Mouse (Mus musculus) liver, embryonic 14.5 days (tissue): ENCODE data around the gene 4930524N10Rik. TPM values are rescaled to one million over a fixed set of nuclear protein-coding genes. Genes with fewer than 3 reads are reported as not detected.

Source experiments
- ATAC-seq: fragments of 200-750 bp; cut with Nextera tagmentation; 2 replicates; pipeline ENCODE4 v1.8.0; 2017; ENCODE audit warnings: moderate number of reproducible peaks, mild to moderate bottlenecking, moderate library complexity; ENCODE audit not compliant: insufficient read depth
- DNase-seq, 3 experiments: peaks; one replicate each; pipeline ENCODE4 v3.0.0-alpha.2; 2012 to 2013; ENCODE audit warnings: low read depth in 3 of 3, low spot score in 3 of 3
- H3K27ac ChIP-seq: fragments of 300-500 bp; sonication (generic); 2 replicates; pipeline ENCODE4 v1.5.1; 2014; ENCODE audit warnings: moderate library complexity, mild to moderate bottlenecking, control low read depth, inconsistent platforms
- H3K27me3 ChIP-seq: fragments of 300-500 bp; sonication (generic); 2 replicates; pipeline ENCODE4 v1.6.1; 2014; ENCODE audit warnings: mild to moderate bottlenecking, low read length, moderate library complexity; ENCODE audit not compliant: control insufficient read depth, insufficient read depth
- H3K36me3 ChIP-seq: fragments of 300-500 bp; sonication (generic); replicated peaks from 2 replicates; pipeline ENCODE4 v1.6.1; 2014; ENCODE audit warnings: low read depth; ENCODE audit not compliant: control insufficient read depth, insufficient read depth
- H3K4me1 ChIP-seq, 2 experiments: fragments of 200-500 bp in 1 of 2; fragments of 300-500 bp in 1 of 2; sonication (generic) in 1 of 2; replicated peaks; 2 replicates each; pipeline ENCODE4 v1.6.1; 2012 to 2014; ENCODE audit warnings: antibody characterized with exemption in 1 of 2, inconsistent platforms in 1 of 2, low read length in 1 of 2; ENCODE audit not compliant: control insufficient read depth in 2 of 2, insufficient read depth in 2 of 2
- H3K4me2 ChIP-seq: fragments of 300-500 bp; sonication (generic); 2 replicates; pipeline ENCODE4 v1.6.1; 2014; ENCODE audit warnings: low read depth, mild to moderate bottlenecking, control low read depth, moderate library complexity
- H3K4me3 ChIP-seq, 2 experiments: fragments of 200-500 bp in 1 of 2; fragments of 300-500 bp in 1 of 2; sonication (generic) in 1 of 2; 2 replicates each; pipeline ENCODE4 v1.5.1; 2012 to 2014; ENCODE audit warnings: low read depth in 2 of 2, low read length in 2 of 2, mild to moderate bottlenecking in 2 of 2, control low read depth in 1 of 2, inconsistent platforms in 1 of 2, moderate library complexity in 1 of 2; ENCODE audit not compliant: insufficient read depth in 1 of 2
- H3K9ac ChIP-seq: fragments of 300-500 bp; sonication (generic); replicated peaks from 2 replicates; pipeline ENCODE4 v1.6.1; 2014; ENCODE audit warnings: mild to moderate bottlenecking, control low read depth, moderate library complexity
- H3K9me3 ChIP-seq: fragments of 300-500 bp; sonication (generic); 2 replicates; pipeline ENCODE4 v1.6.1; 2016; ENCODE audit warnings: low read length, mixed read lengths; ENCODE audit not compliant: control insufficient read depth
- CTCF ChIP-seq: IDR thresholded peaks from 2 replicates; pipeline ENCODE4 v1.5.1; 2016; ENCODE audit warnings: antibody characterized with exemption, low read depth, control low read depth
- EP300 ChIP-seq: IDR thresholded peaks from 2 replicates; pipeline ENCODE4 v1.6.1; 2016; ENCODE audit warnings: antibody characterized with exemption, low read depth
- WGBS: fragments of 180-500 bp; shearing (Covaris S2); extraction: QIAGEN DNeasy Blood & Tissue Kit; methylation state at CpG from one replicate; pipeline ENCODE4 v1.1.7; 2014; ENCODE audit not compliant: insufficient replicate concordance; 5-methylcytosine and 5-hydroxymethylcytosine counted together
- polyA plus RNA-seq, 2 experiments: library from polyadenylated mRNA; depleted of rRNA in 1 of 2; stranded (reverse) in 1 of 2; unstranded in 1 of 2; fragments of >200 nt; fragmentation: Nextera tagmentation in 1 of 2; extraction: Ambion mirVana in 1 of 2; gene quantifications; 2 replicates each; pipeline versions ENCODE4 v1.2.1 to v1.2.3; 2012 to 2014

4930524N10Rik gene
- polyA plus RNA-seq (2012; rRNA removed) (not detected in 2 replicates), polyA plus RNA-seq (2014; fragmentation: Nextera tagmentation; extraction: Ambion mirVana) (not detected in 2 replicates)

GRCm38 (mm10) chrX:154343292-154343691, at the start of gene 4930524N10Rik:
TSS of gene 4930524N10Rik (minus strand) at chrX:154343392.
- Histone ChIP-seq H3K9ac (no peak within 1 kb of the TSS), H3K36me3 (no peaks in the 10 kb centered on the region), H3K4me1 (no peaks in the 10 kb centered on the region), H3K27me3 (no peaks in the 10 kb centered on the region), H3K27ac (no peak within 1 kb of the TSS), H3K4me2 (no peak within 1 kb of the TSS), H3K4me3 (no peak within 1 kb of the TSS), H3K9me3 (no peaks in the 10 kb centered on the region)
- TF ChIP-seq CTCF (no peak), EP300 (no peak)
- ATAC-seq (no peak), DNase-seq (no peak)
- WGBS = 12% methylated on average over 1 of the region's 1 CpGs

GRCm38 (mm10) chrX:154350042-154350441, 6.8 kb upstream of the 4930524N10Rik start:
- no peaks in the 10 kb centered on the region for H3K4me1 ChIP-seq
- no peaks in the 10 kb centered on the region for H3K27me3 ChIP-seq
- no peak for DNase-seq
- H3K4me2 ChIP-seq = no peak overlapping the region
- H3K9ac ChIP-seq = no peak overlapping the region
- no peaks in the 10 kb centered on the region for H3K36me3 ChIP-seq
- H3K4me3 ChIP-seq = no peak overlapping the region
- no peak overlapping the region for H3K27ac ChIP-seq
- TF ChIP-seq EP300 = no peak
- no peak for TF ChIP-seq CTCF
- 57% methylated on average over 3 of the region's 3 CpGs for WGBS
- no peak for ATAC-seq
- no peaks in the 10 kb centered on the region for H3K9me3 ChIP-seq

GRCm38 (mm10) chrX:154349302-154350041, 6.3 kb upstream of the 4930524N10Rik start:
- Histone ChIP-seq H3K27ac (no peak overlapping the region), H3K9me3 (no peaks in the 10 kb centered on the region), H3K4me2 (no peak overlapping the region), H3K4me3 (no peak overlapping the region), H3K27me3 (no peaks in the 10 kb centered on the region), H3K9ac (no peak overlapping the region), H3K4me1 (no peaks in the 10 kb centered on the region), H3K36me3 (no peaks in the 10 kb centered on the region)
- DNase-seq = no peak
- no peak for TF ChIP-seq CTCF
- ATAC-seq = no peak
- WGBS = 59% methylated on average over 7 of the region's 7 CpGs

- Histone ChIP-seq H3K27me3 (no peaks in the 10 kb centered on the region), H3K27ac (no peak overlapping the region), H3K9me3 (no peaks in the 10 kb centered on the region), H3K4me1 (no peaks in the 10 kb centered on the region), H3K4me2 (no peak overlapping the region), H3K36me3 (no peaks in the 10 kb centered on the region), H3K9ac (no peak overlapping the region), H3K4me3 (no peak overlapping the region)
- TF ChIP-seq EP300 (no peak), CTCF (no peak)
- ATAC-seq (no peak), DNase-seq (no peak)
- WGBS = 57% methylated on average over 3 of the region's 3 CpGs
These were observed 4.7 kb upstream of the 4930524N10Rik start for GRCm38 (mm10) chrX:154347933-154348332.

Other genes with a start within 250 kb of the 4930524N10Rik start
- not detected in 2 replicates for gene Gm15140, start 222.7 kb downstream of the 4930524N10Rik start, polyA plus RNA-seq (2012; rRNA removed)
- not detected in 2 replicates for gene Gm15140, start 222.7 kb downstream of the 4930524N10Rik start, polyA plus RNA-seq (2014; fragmentation: Nextera tagmentation; extraction: Ambion mirVana)
- gene Samt4, start 138.6 kb upstream of the 4930524N10Rik start, polyA plus RNA-seq (2012; rRNA removed) = not detected in 2 replicates
- not detected in 2 replicates for gene Samt4, start 138.6 kb upstream of the 4930524N10Rik start, polyA plus RNA-seq (2014; fragmentation: Nextera tagmentation; extraction: Ambion mirVana)
- not detected in 2 replicates for gene Samt2, start 236.0 kb upstream of the 4930524N10Rik start, polyA plus RNA-seq (2012; rRNA removed)
- gene Samt2, start 236.0 kb upstream of the 4930524N10Rik start, polyA plus RNA-seq (2014; fragmentation: Nextera tagmentation; extraction: Ambion mirVana) = not detected in 2 replicates